Mouse (Mus musculus) bone marrow, adult 2 months (tissue): ENCODE data around the gene Pabpc4.

Source experiments
- CTCF ChIP-seq: fragments of 200-500 bp; IDR thresholded peaks from 2 replicates; pipeline ENCODE4 v1.5.1; 2011; ENCODE audit warnings: low read length, control low read depth; ENCODE audit not compliant: control insufficient read depth, insufficient read depth
- POLR2A ChIP-seq: fragments of 200-500 bp; IDR thresholded peaks from 2 replicates; pipeline ENCODE4 v1.6.1; 2011; ENCODE audit warnings: low read depth, mild to moderate bottlenecking, control low read depth, low read length, borderline replicate concordance; ENCODE audit not compliant: control insufficient read depth

DNA sequence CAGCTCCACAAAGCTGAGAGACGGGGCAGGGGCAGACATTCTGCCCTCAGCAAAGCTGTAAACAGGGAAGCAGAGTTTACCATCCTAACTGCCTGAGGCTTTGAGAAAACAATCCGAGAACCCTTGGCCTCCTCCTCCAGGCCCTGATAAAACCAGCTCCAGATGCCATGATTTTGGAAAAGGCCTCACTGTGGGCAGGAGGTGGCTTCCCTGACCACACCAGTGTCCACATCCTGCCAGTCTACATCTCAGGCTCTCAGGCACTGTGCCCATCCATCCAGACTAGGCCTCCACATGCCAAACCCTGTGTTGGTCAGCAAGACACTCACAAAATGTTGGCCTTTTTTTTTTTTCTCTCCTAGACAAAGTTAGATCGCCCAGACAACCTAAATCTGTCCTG, 72.0 kb downstream of the Pabpc4 start:
- TF ChIP-seq POLR2A (no peak), CTCF (no peak)
